Mouse (Mus musculus) lung, adult 2 months (tissue): ENCODE data around the gene Cntn5.

Experiments
- CTCF ChIP-seq: fragments of 200-500 bp; IDR thresholded peaks from 2 replicates; pipeline ENCODE4 v1.5.1; 2011; ENCODE audit warnings: mild to moderate bottlenecking, low read length, control low read depth; ENCODE audit not compliant: insufficient read depth
- POLR2A ChIP-seq: fragments of 200-500 bp; IDR thresholded peaks from 2 replicates; pipeline ENCODE4 v1.6.1; 2011; ENCODE audit warnings: low read depth, mild to moderate bottlenecking, control low read depth, low read length, borderline replicate concordance; ENCODE audit errors: extremely low read depth

DNA sequence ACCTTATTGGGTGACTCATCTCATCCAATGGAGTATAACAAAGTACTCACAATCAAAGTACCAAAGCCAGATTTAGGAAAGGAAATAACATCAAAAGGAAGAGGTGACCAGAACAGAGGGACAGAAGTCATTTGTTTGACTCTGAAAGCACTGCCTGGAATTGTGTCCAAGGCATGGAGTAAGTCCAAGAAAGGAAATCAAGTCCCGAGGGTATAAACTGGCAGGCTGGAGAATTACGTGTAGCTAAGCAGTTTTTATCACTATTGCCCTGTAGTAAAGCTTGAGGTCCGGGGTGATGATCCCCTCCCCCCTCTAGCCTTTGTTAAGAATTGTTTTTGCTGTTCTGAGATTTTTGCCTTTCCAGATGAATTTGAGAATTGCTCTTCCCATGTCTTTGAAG lies 185.6 kb downstream of the Cntn5 start:
- TF ChIP-seq CTCF: no peak
- no peak for TF ChIP-seq POLR2A
